Mouse (Mus musculus): ENCODE results near the gene Csdc2. TPM values are rescaled to one million over a fixed set of nuclear protein-coding genes. Genes with fewer than 3 reads are reported as not detected.
"Not testable (repeated sequence)": the region's sequence is repeated elsewhere in the genome, so short reads cannot be mapped to it uniquely, and the experiment has no call there.

Csdc2 gene
- polyA plus RNA-seq, 1 experiment from 2014 or later: 0.59 TPM

- WGBS (ENCODE audit: insufficient replicate concordance): 78% methylated on average over 4 of the region's 4 CpGs
Observed at GRCm38 (mm10) chr15:81908767-81909166, 27.8 kb upstream of the Csdc2 start.

GRCm38 (mm10) chr15:81912498-81912897, 24.1 kb upstream of the Csdc2 start:
- Histone ChIP-seq H3K27ac (ENCODE audit: low read depth) (no peak overlapping the region), H3K4me2 (ENCODE audit: low read depth, low read length) (no peak overlapping the region), H3K36me3 (replicated peaks; ENCODE audit: insufficient read depth, low read length) (peaks cover 79% of the 10 kb centered on the region), H3K27me3 (ENCODE audit: insufficient read depth, low read length) (no peaks in the 10 kb centered on the region), H3K9ac (replicated peaks) (no peak overlapping the region), H3K9me3 (ENCODE audit: low read length) (no peaks in the 10 kb centered on the region), H3K4me1 (ENCODE audit: insufficient read depth) (peaks cover 5% of the 10 kb centered on the region; the same call in 1 of the 2 replicates), H3K4me3 (ENCODE audit: low read depth, low read length) (no peak overlapping the region)
- no peak for TF ChIP-seq EP300 (IDR thresholded peaks at IDR 0.05; ENCODE audit: low read depth)
- no peak for TF ChIP-seq CTCF (IDR thresholded peaks at IDR 0.05; ENCODE audit: low read depth)
- ATAC-seq (no peak), DNase-seq (no peak)
- WGBS (ENCODE audit: insufficient replicate concordance): 76% methylated on average over 2 of the region's 2 CpGs

More at GRCm38 (mm10) chr15:81908767-81909166, 27.8 kb upstream of the Csdc2 start:
- TF ChIP-seq CTCF (IDR thresholded peaks at IDR 0.05; ENCODE audit: low read depth): peak; percentile 32; the same call in 1 of the 2 replicates
- not testable (repeated sequence) for H3K27me3 ChIP-seq (ENCODE audit: insufficient read depth, low read length); H3K4me2 ChIP-seq (ENCODE audit: low read depth, low read length); DNase-seq; H3K27ac ChIP-seq (ENCODE audit: low read depth); H3K9ac ChIP-seq (replicated peaks); H3K9me3 ChIP-seq (ENCODE audit: low read length); H3K4me1 ChIP-seq (ENCODE audit: insufficient read depth); ATAC-seq; H3K4me3 ChIP-seq (ENCODE audit: low read depth, low read length)
- H3K36me3 ChIP-seq (replicated peaks; ENCODE audit: insufficient read depth, low read length): peaks cover 73% of the 10 kb centered on the region

GRCm38 (mm10) chr15:81914668-81915067, 21.9 kb upstream of the Csdc2 start:
- Histone ChIP-seq H3K27me3 (ENCODE audit: insufficient read depth, low read length) (no peaks in the 10 kb centered on the region), H3K4me3 (ENCODE audit: low read depth, low read length) (no peak overlapping the region), H3K4me1 (ENCODE audit: insufficient read depth) (peaks cover 5% of the 10 kb centered on the region; the same call in 1 of the 2 replicates), H3K36me3 (replicated peaks; ENCODE audit: insufficient read depth, low read length) (peaks cover 71% of the 10 kb centered on the region), H3K27ac (ENCODE audit: low read depth) (no peak overlapping the region), H3K9me3 (ENCODE audit: low read length) (no peaks in the 10 kb centered on the region), H3K9ac (replicated peaks) (no peak overlapping the region), H3K4me2 (ENCODE audit: low read depth, low read length) (no peak overlapping the region)
- WGBS (ENCODE audit: insufficient replicate concordance): 60% methylated on average over 5 of the region's 5 CpGs
- ATAC-seq (peak; percentile 38), DNase-seq (no peak)
- TF ChIP-seq EP300 (IDR thresholded peaks at IDR 0.05; ENCODE audit: low read depth) (no peak), CTCF (IDR thresholded peaks at IDR 0.05; ENCODE audit: low read depth) (no peak)

GRCm38 (mm10) chr15:81915663-81916062, 20.9 kb upstream of the Csdc2 start:
- Histone ChIP-seq H3K36me3 (replicated peaks; ENCODE audit: insufficient read depth, low read length) (peaks cover 63% of the 10 kb centered on the region), H3K27me3 (ENCODE audit: insufficient read depth, low read length) (no peaks in the 10 kb centered on the region), H3K4me3 (ENCODE audit: low read depth, low read length) (no peak overlapping the region), H3K27ac (ENCODE audit: low read depth) (no peak overlapping the region), H3K4me2 (ENCODE audit: low read depth, low read length) (no peak overlapping the region), H3K9ac (replicated peaks) (no peak overlapping the region), H3K9me3 (ENCODE audit: low read length) (no peaks in the 10 kb centered on the region), H3K4me1 (ENCODE audit: insufficient read depth) (peaks cover 5% of the 10 kb centered on the region; the same call in 1 of the 2 replicates)
- WGBS (ENCODE audit: insufficient replicate concordance): 76% methylated on average over 5 of the region's 5 CpGs
- peak; percentile 18; the same call in 1 of the 2 replicates for ATAC-seq
- no peak for DNase-seq
- no peak for TF ChIP-seq CTCF (IDR thresholded peaks at IDR 0.05; ENCODE audit: low read depth)
- TF ChIP-seq EP300 (IDR thresholded peaks at IDR 0.05; ENCODE audit: low read depth): no peak

GRCm38 (mm10) chr15:81917201-81917600, 19.4 kb upstream of the Csdc2 start:
- H3K27ac ChIP-seq (ENCODE audit: low read depth): no peak overlapping the region
- H3K4me2 ChIP-seq (ENCODE audit: low read depth, low read length): no peak overlapping the region
- peaks cover 52% of the 10 kb centered on the region for H3K36me3 ChIP-seq (replicated peaks; ENCODE audit: insufficient read depth, low read length)
- 86% methylated on average over 12 of the region's 12 CpGs for WGBS (ENCODE audit: insufficient replicate concordance)
- no peak overlapping the region for H3K4me3 ChIP-seq (ENCODE audit: low read depth, low read length)
- no peaks in the 10 kb centered on the region for H3K27me3 ChIP-seq (ENCODE audit: insufficient read depth, low read length)
- DNase-seq (no peak), ATAC-seq (no peak)
- TF ChIP-seq EP300 (IDR thresholded peaks at IDR 0.05; ENCODE audit: low read depth) (no peak), CTCF (IDR thresholded peaks at IDR 0.05; ENCODE audit: low read depth) (no peak)
- H3K9me3 ChIP-seq (ENCODE audit: low read length): no peaks in the 10 kb centered on the region
- H3K4me1 ChIP-seq (ENCODE audit: insufficient read depth): peaks cover 5% of the 10 kb centered on the region; the same call in 1 of the 2 replicates
- no peak overlapping the region for H3K9ac ChIP-seq (replicated peaks)

DNA sequence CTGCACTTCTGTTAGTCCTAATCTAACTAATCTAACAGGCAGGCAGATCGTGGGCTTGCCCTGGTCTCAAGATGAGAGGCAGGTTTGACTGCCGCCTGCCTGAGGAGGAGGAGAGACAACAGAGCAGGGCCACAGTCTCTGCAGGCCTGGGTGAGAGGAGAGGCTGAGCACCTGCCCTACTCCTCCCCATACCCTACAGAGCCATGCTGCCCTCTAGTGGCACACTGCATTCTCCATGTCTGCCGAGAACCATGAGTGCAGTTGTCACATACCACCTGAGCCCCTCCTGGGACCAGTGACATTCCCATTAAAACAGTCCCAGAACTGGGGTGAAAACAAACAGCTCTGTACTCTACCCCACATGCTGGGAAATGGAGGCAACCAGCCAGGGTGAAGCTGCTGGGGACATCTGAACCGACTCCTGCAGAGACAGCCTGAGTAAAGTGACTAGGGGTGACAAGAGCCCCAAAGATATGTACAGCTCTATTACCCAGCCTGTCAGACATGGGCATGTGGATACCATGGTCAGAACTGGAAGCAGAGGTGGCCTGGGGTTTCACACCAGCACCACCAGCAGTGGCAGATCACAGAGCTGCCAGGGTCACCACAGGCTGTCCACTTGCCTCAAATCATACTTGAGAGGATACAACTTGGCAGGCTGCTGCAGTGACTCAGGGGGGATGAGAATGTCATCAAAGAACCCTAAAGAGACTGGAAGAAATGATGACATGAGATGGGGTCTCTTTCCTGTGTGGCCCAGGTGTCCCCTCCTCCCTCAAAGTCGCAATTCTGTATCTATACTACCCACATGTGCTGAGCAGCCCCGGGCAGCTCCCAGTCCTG, 18.7 kb upstream of the Csdc2 start:
- H3K36me3 ChIP-seq (replicated peaks; ENCODE audit: insufficient read depth, low read length): peaks cover 48% of the 10 kb centered on the region
- no peak overlapping the region for H3K9ac ChIP-seq (replicated peaks)
- H3K9me3 ChIP-seq (ENCODE audit: low read length): no peaks in the 10 kb centered on the region
- no peak overlapping the region for H3K4me2 ChIP-seq (ENCODE audit: low read depth, low read length)
- H3K27me3 ChIP-seq (ENCODE audit: insufficient read depth, low read length): no peaks in the 10 kb centered on the region
- peaks cover 5% of the 10 kb centered on the region; the same call in 1 of the 2 replicates for H3K4me1 ChIP-seq (ENCODE audit: insufficient read depth)
- no peak overlapping the region for H3K4me3 ChIP-seq (ENCODE audit: low read depth, low read length)
- peak; percentile 46 for ATAC-seq
- no peak overlapping the region for H3K27ac ChIP-seq (ENCODE audit: low read depth)
- TF ChIP-seq EP300 (IDR thresholded peaks at IDR 0.05; ENCODE audit: low read depth) (no peak), CTCF (IDR thresholded peaks at IDR 0.05; ENCODE audit: low read depth) (peak; percentile 98)
- 49% methylated on average over 6 of the region's 6 CpGs for WGBS (ENCODE audit: insufficient replicate concordance)
- peak; percentile 83 for DNase-seq
